Mouse (Mus musculus) neural tube, embryonic 11.5 days (tissue): Measurements from ENCODE around the gene Xpr1. TPM values are rescaled to one million over a fixed set of nuclear protein-coding genes. Genes with fewer than 3 reads are reported as not detected.

ENCODE experiments used
- ATAC-seq: fragments of 200-750 bp; cut with Nextera tagmentation; 2 replicates; pipeline ENCODE4 v1.8.0; 2017; ENCODE audit warnings: moderate number of reproducible peaks, mild to moderate bottlenecking, moderate TSS enrichment, moderate library complexity; ENCODE audit not compliant: insufficient read depth, low FRiP score, low TSS enrichment
- DNase-seq: peaks from one replicate; pipeline ENCODE4 v3.0.0-alpha.2; 2015; ENCODE audit warnings: low spot score
- H3K27ac ChIP-seq: fragments of 300-500 bp; sonication (generic); 2 replicates; pipeline ENCODE4 v1.5.1; 2014; ENCODE audit warnings: low read depth, mild to moderate bottlenecking, low read length
- H3K27me3 ChIP-seq: fragments of 300-500 bp; sonication (generic); 2 replicates; pipeline ENCODE4 v1.6.1; 2014; ENCODE audit warnings: mild to moderate bottlenecking, low read length, mixed read lengths; ENCODE audit not compliant: control insufficient read depth, insufficient read depth
- H3K36me3 ChIP-seq: fragments of 300-500 bp; sonication (generic); 2 replicates; pipeline ENCODE4 v1.6.1; 2014; ENCODE audit warnings: mild to moderate bottlenecking, low read length, moderate library complexity, mixed read lengths; ENCODE audit not compliant: control insufficient read depth, insufficient read depth
- H3K4me1 ChIP-seq: fragments of 300-500 bp; sonication (generic); 2 replicates; pipeline ENCODE4 v1.6.1; 2014; ENCODE audit warnings: low read length, mixed read lengths; ENCODE audit not compliant: control insufficient read depth, insufficient read depth
- H3K4me2 ChIP-seq: fragments of 300-500 bp; sonication (generic); 2 replicates; pipeline ENCODE4 v1.6.1; 2014; ENCODE audit warnings: low read depth, mild to moderate bottlenecking, moderate library complexity
- H3K4me3 ChIP-seq: fragments of 300-500 bp; sonication (generic); 2 replicates; pipeline ENCODE4 v1.5.1; 2014; ENCODE audit warnings: low read depth, low read length
- H3K9ac ChIP-seq: fragments of 300-500 bp; sonication (generic); 2 replicates; pipeline ENCODE4 v1.6.1; 2014; ENCODE audit warnings: mild to moderate bottlenecking, low read length
- H3K9me3 ChIP-seq: fragments of 300-500 bp; sonication (generic); 2 replicates; pipeline ENCODE4 v1.6.1; 2016; ENCODE audit warnings: low read length; ENCODE audit not compliant: control insufficient read depth
- whole genome bisulfite sequencing: fragments of 180-500 bp; shearing (Covaris S2); extraction: QIAGEN DNeasy Blood & Tissue Kit; methylation state at CpG from one replicate; pipeline ENCODE4 v1.1.7; 2014; 5-methylcytosine and 5-hydroxymethylcytosine counted together
- polyA plus RNA-seq: library from polyadenylated mRNA; unstranded; fragments of >200 nt; fragmentation: Nextera tagmentation; extraction: Ambion mirVana; gene quantifications from 2 replicates; pipeline ENCODE4 v1.2.1, GENCODE M21; 2014

Xpr1 gene
- polyA plus RNA-seq, 1 experiment from 2014 or later: 15.0 TPM

- no peak overlapping the region for H3K4me3 ChIP-seq
- ATAC-seq (no peak), DNase-seq (no peak)
- H3K27ac ChIP-seq: no peak overlapping the region
- WGBS: 89% methylated on average over 4 of the region's 4 CpGs
- no peaks in the 10 kb centered on the region for H3K4me1 ChIP-seq
- no peaks in the 10 kb centered on the region for H3K27me3 ChIP-seq
- no peaks in the 10 kb centered on the region for H3K36me3 ChIP-seq
- no peak overlapping the region for H3K9ac ChIP-seq
- H3K9me3 ChIP-seq: no peaks in the 10 kb centered on the region
- H3K4me2 ChIP-seq: no peak overlapping the region
Observed at GRCm38 (mm10) chr1:155361502-155362126, 55.6 kb downstream of the Xpr1 start.

- Histone ChIP-seq H3K9me3 (no peaks in the 10 kb centered on the region), H3K4me3 (no peak overlapping the region), H3K4me2 (no peak overlapping the region), H3K27ac (no peak overlapping the region), H3K4me1 (no peaks in the 10 kb centered on the region), H3K27me3 (no peaks in the 10 kb centered on the region), H3K36me3 (no peaks in the 10 kb centered on the region), H3K9ac (no peak overlapping the region)
- ATAC-seq (no peak), DNase-seq (no peak)
- WGBS: 92% methylated on average over 4 of the region's 4 CpGs
Observed at GRCm38 (mm10) chr1:155353096-155353495, 64.1 kb downstream of the Xpr1 start.

DNA sequence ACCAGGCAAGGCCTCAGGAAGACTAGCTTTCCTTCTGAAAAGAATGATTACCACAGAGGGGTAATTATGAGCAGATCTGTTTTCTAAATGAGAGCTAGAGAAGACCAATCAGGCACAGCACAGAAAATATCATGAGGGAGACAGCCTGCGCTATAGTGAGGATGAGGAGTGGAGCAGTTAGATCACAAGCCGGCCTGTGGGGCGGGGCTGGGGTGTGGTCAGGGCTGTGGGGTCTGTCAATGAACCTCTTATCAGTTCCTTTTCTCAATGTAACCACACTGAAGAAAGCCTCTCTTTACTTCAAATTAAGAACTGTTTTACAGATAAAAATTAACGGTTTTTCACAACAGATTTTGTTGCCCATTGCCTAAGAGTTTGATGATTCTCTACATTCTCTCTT lies 65.7 kb downstream of the Xpr1 start:
- H3K36me3 ChIP-seq: no peaks in the 10 kb centered on the region
- H3K4me2 ChIP-seq: no peak overlapping the region
- no peak overlapping the region for H3K9ac ChIP-seq
- WGBS: 87% methylated on average over 4 of the region's 4 CpGs
- no peak overlapping the region for H3K27ac ChIP-seq
- H3K4me3 ChIP-seq: no peak overlapping the region
- no peak for DNase-seq
- ATAC-seq: no peak
- no peaks in the 10 kb centered on the region for H3K4me1 ChIP-seq
- no peaks in the 10 kb centered on the region for H3K9me3 ChIP-seq
- no peaks in the 10 kb centered on the region for H3K27me3 ChIP-seq

DNA sequence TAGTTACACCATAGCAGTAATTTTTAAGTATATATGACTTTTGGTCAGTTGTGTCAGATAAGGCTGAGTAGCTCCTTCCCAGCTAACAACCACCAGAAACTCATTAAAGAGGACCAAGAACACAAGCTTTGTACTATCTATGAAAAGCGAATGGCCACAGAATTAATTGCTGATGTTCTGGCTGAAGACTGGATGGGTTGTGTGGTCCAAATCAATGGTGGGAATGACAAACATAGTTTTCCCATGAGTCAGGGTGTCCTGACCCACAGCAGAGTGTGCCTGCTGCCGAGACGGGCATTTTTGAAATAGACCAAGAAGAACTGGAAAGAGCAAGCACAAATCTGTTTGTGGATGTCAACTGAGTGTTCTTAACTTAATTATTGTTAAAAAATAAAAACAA lies 68.7 kb downstream of the Xpr1 start:
- Histone ChIP-seq H3K27ac (no peak overlapping the region), H3K9me3 (no peaks in the 10 kb centered on the region), H3K27me3 (no peaks in the 10 kb centered on the region), H3K36me3 (no peaks in the 10 kb centered on the region), H3K9ac (no peak overlapping the region), H3K4me1 (no peaks in the 10 kb centered on the region), H3K4me2 (no peak overlapping the region), H3K4me3 (no peak overlapping the region)
- DNase-seq (no peak), ATAC-seq (no peak)
- 87% methylated on average over 3 of the region's 3 CpGs for WGBS

DNA sequence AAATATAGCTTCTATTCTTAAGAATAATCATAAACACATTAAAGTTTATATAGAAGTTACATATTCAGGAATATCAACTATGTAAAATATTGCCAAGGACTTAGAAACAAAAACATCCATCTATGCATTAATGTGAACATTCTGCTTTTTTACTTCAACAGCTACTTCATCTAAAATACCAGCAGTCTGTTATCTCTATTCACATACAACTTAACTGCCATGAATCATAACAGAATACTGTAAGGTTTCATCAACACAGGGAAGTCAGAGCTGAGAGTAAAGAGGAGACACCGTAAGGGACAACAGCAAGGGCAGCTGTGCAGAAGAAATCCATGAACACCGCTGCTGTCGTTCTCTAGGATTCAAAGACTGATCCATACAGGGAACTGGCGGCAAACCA lies 69.9 kb downstream of the Xpr1 start:
- Histone ChIP-seq H3K9me3 (no peaks in the 10 kb centered on the region), H3K4me1 (no peaks in the 10 kb centered on the region), H3K4me2 (no peak overlapping the region), H3K9ac (no peak overlapping the region), H3K36me3 (no peaks in the 10 kb centered on the region), H3K27ac (no peak overlapping the region), H3K27me3 (no peaks in the 10 kb centered on the region), H3K4me3 (no peak overlapping the region)
- DNase-seq: no peak
- no peak for ATAC-seq
- WGBS: 90% methylated on average over 4 of the region's 4 CpGs

GRCm38 (mm10) chr1:155344019-155344418 lies 73.2 kb downstream of the Xpr1 start:
- Histone ChIP-seq H3K4me3 (no peak overlapping the region), H3K36me3 (no peaks in the 10 kb centered on the region), H3K27me3 (no peaks in the 10 kb centered on the region), H3K9ac (no peak overlapping the region), H3K9me3 (no peaks in the 10 kb centered on the region), H3K4me1 (no peaks in the 10 kb centered on the region), H3K27ac (no peak overlapping the region), H3K4me2 (no peak overlapping the region)
- WGBS: 85% methylated on average over 2 of the region's 2 CpGs
- ATAC-seq (no peak), DNase-seq (no peak)

DNA sequence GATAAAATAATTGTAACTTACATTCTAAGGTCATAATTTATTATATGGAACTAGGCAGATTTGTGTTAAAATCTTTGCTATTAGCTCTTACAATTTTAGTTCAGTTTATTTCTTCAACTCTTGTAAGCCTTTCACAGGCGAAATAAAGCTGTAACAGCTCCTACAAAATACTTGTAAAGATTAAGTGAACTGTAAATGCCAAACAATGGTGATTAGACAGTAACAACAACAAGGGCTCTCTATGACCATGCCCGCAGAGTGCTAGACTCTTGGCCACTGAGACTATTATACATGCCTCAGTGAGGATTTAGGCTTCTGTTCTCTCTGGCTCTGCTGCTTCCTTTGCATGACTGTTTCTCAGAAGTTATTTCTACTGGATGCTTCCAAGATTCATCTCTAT lies 77.6 kb downstream of the Xpr1 start:
- no peaks in the 10 kb centered on the region for H3K36me3 ChIP-seq
- H3K4me2 ChIP-seq: no peak overlapping the region
- H3K9me3 ChIP-seq: no peaks in the 10 kb centered on the region
- H3K9ac ChIP-seq: no peak overlapping the region
- 59% methylated on average over 2 of the region's 2 CpGs for WGBS
- no peak overlapping the region for H3K27ac ChIP-seq
- ATAC-seq (no peak), DNase-seq (no peak)
- no peaks in the 10 kb centered on the region for H3K27me3 ChIP-seq
- H3K4me3 ChIP-seq: no peak overlapping the region
- H3K4me1 ChIP-seq: no peaks in the 10 kb centered on the region

DNA sequence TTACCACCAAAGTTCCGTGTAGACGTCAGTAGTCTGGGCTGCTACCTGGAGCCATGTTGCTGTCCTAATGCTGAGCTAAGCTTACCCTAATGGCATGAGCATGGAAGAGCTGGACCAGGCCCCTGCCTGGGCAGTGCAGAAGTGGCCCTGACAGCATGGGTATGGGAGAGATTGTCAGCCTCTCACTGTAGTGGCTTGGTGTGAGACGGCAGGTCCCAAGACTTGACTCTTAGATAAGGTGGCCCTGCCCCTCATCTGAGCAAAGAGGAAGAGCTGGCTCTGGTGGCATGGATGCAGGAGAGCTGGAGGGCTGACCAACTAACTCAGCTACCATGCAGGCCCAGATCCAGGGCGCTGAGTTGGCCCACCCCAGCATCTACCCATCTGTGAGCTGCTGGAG lies 79.9 kb downstream of the Xpr1 start:
- H3K4me3 ChIP-seq: no peak overlapping the region
- H3K4me1 ChIP-seq: no peaks in the 10 kb centered on the region
- H3K4me2 ChIP-seq: no peak overlapping the region
- DNase-seq (no peak), ATAC-seq (no peak)
- no peaks in the 10 kb centered on the region for H3K36me3 ChIP-seq
- no peaks in the 10 kb centered on the region for H3K27me3 ChIP-seq
- no peaks in the 10 kb centered on the region for H3K9me3 ChIP-seq
- H3K9ac ChIP-seq: no peak overlapping the region
- 92% methylated on average over 4 of the region's 4 CpGs for WGBS
- no peak overlapping the region for H3K27ac ChIP-seq

DNA sequence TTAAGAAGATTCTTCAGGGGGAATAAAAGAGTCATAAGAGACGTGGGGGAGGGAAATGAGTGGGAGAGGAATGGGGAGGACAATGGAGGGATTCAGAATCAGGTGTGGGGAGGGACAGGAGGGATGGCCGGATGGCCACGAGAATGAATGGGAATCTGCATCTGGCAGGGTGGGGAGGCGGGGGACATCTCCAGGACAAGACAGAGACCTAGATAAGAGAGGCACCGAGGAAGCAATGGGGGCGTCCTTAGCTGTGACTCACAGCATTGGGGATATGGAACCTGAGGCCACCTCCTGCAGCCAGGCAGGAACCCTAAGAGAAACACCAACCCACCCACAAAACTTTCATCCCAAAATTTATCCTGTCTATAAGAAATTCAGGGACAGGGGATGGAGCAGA lies 81.3 kb downstream of the Xpr1 start:
- H3K9ac ChIP-seq: no peak overlapping the region
- H3K36me3 ChIP-seq: no peaks in the 10 kb centered on the region
- H3K27me3 ChIP-seq: no peaks in the 10 kb centered on the region
- H3K4me2 ChIP-seq: no peak overlapping the region
- no peak for ATAC-seq
- H3K9me3 ChIP-seq: no peaks in the 10 kb centered on the region
- WGBS: 66% methylated on average over 6 of the region's 6 CpGs
- H3K4me1 ChIP-seq: no peaks in the 10 kb centered on the region
- no peak for DNase-seq
- no peak overlapping the region for H3K27ac ChIP-seq
- H3K4me3 ChIP-seq: no peak overlapping the region
